Mouse (Mus musculus) adrenal gland, postnatal 25 days (tissue): ENCODE data around the gene Acan. TPM values are rescaled to one million over a fixed set of nuclear protein-coding genes. Genes with fewer than 3 reads are reported as not detected.

Experiments
- DNase-seq: peaks from one replicate; pipeline ENCODE4 v3.0.0; 2021; ENCODE audit warnings: mixed read lengths
- total RNA-seq: library from RNA; stranded (reverse); gene quantifications from 2 replicates; pipeline ENCODE4 v1.2.3, GENCODE M21; 2021

Gene Acan
- total RNA-seq, 1 experiment from 2014 or later = 1.2 TPM

DNA sequence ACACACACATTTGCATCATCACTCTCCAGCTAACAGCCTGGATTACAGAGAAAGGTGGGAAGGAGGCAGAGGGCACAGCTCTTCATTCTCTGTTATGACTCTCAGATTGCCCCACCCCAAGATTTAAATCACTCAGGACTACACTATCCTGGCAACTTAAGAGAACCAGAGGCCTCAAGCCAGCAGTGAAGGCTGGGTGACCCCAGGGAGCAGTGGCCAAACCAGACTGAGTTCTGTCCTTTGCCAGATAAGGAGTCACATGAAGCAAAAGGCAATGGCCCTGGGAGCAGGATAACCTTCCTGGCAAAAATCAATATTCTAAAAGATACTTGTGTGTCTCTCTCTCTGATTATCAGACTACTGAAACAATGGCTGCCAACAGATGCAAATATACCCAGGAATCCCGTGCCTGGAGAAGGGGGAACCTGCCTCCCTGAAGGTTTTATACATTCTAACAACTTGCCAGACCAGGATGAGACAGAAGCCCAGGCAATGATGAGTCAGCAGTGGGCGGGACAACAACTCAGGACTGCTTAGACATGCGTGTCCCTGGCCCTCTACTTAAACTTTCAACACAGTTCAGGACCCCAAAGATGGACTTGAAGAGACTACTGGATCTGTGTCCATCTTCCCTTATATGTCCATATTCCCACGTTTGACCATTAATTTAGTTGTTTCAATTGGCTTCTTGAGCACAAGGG is 86.8 kb downstream of the Acan start:
- no peak for DNase-seq

DNA sequence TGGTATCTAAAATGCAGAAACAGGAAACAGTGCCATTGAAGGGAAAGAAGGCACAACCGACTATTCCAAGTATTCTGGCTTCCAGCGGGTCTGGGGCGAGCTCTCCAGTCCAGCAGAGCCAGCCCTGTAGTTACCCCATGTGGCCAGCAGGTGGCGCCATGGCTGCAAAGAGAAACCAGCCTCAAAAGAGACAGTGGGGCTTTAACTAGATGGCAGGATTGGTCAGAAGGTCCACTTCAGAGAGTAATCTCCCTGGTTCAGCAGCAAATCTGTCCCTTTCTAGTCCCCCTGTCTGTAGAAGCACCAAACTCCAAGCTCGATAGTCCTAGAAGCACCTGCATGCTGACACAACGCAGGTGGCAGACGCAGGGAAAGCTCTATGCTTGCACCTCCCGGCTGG is 87.6 kb downstream of the Acan start:
- peak; percentile 84 for DNase-seq

DNA sequence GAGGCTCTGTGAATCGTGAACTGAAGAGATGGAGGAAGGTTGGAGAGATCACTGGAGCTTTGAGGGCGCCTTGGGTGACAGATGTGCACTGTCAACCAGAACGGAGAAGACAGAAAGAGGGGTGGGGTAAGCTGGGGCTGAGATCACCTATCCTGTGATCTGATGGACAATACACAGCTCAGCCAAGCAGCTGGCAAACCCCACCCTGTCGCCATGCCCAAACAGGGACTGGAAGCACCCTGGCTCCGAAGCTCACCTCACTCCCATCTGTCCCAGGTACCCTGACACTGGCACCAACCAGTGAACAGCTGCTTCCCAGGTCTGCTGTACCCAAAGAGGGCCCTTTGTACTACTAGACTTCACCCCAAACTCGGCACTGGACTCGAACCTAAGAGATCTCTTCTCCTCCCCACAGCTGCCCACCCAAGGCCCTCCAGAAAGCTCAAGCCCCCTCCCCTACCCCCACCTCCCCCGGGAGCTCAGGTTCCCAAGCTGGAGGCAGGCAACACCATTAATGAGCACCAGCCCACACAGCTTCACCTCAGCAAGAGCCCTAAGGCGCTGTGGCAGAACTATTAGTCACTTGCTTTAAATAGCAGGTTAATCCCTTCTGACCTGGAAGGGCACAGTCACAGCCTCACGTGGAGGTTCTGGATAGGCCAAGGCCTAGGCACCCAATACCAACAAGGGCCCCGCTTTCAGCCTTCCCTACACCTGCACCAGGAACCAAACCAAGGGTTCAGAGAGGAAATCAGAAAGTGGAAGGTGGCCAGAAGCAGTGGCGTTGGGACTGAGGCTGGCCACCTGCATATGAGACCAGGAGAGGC is 93.9 kb downstream of the Acan start:
- no peak for DNase-seq

DNA sequence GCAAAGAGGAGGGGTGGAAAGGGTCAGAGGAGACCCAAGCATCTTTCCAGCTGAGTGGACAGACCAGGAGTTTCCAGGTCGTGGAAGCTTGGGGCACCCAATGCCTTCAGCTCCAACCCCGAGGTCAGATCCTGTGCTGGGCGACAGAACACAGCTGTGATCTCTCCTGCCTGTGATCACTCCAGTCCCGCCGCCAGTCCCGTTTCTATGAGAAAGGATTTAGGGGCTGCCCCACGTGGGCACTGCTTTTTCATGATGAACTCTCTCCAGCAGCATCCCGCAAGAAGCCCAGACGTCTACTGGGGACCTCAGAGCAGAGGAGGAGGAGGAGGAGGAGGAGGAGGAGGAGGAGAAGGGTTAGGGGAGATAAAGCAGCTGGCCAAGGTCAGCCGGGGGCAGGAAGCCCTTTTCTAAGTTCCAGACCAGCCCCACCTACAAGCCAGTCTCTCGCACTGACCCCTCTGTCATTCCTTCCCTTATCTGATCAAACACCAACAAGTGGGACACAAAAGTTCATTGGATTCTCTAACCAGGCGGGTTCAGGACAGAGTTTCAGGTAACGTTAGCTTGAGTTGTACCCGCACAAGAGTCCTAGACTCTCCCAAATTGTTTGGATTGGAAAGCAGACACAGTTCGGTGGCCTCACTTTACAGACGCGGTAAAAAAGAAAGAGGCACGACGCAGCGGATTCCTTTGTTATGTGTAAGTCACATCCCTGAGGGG is 94.8 kb downstream of the Acan start:
- DNase-seq = no peak

DNA sequence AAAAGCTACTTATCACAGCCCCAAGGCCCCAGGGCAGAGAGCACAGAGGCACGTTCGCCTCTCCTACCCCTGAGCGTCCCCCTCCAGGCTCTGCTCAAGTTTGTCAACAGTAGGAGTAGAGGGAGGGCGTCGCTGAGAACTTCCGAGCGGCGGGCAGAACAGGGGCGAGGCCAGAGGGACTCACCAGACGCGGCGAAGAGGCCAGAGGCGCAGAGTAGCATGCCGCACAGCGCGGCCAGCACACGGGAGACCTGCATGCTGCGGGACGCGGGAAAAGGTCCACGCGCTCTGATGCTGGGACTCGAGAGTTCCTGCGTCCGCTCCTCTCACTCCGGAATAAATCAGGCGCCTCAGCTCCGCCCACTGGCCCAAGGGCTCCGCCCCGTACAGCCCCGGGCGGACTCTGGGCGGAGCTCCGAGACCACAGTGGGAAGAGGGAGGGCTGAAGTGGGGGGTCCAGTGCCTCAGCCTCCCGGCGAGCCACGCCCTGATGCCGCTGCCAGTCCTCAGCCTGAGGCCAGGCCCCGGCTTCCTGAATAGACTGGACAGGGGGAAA is 95.5 kb downstream of the Acan start, which contains the start of gene Mfge8:
Gene Mfge8, minus strand, starts transcription at position 350 of the 556 bp plus-strand sequence.
- DNase-seq = peak; percentile 92

DNA sequence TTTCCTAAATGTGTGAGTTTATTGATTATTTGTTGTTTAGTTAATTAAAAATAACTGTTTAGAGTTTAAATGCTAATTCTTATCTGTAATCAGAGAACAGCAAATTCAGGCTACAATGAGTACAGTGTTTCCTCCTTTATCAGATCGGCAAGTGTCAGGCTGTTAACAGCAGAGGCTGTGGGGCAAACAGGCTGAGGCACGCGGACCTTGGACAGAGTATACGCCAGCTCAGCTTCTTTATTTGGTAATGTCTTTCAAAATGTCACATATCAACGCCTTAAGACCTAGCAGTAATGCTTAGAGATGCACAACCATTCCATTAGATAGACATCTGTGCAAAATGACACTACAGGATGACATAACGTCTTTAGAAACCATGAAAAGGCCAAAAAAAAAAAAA is 96.2 kb downstream of the Acan start:
- DNase-seq = no peak

DNA sequence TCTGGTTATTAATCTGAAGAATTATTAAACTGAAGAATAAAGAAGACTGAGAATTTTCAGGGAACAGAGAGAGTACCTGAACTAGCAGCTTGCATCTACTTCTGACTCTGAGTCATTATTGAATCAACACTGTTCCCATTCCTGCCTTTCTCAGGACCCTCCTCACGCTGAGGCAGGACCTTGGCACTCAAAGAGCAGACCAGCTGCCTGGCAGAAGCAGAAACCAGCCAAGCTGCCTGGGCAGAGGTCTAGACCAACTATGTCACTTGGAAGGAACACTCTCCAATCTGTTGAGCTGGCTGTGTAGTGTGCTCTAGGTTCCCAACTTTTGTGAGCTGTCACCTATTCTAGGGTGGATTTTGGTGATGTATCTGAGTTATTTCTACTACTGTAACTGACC is 106.1 kb downstream of the Acan start:
- DNase-seq = no peak

Other genes starting within 250 kb of the Acan start
- 17.1 and 17.8 TPM in 2 replicates for gene Det1, start 206.2 kb upstream of the Acan start, total RNA-seq
- gene Aen, start 157.6 kb upstream of the Acan start, total RNA-seq = 36.2 and 36.4 TPM in 2 replicates
- 4.9 and 5.4 TPM in 2 replicates for gene Isg20, start 140.1 kb upstream of the Acan start, total RNA-seq
- gene Hapln3, start 77.5 kb downstream of the Acan start, total RNA-seq = 1.2 and 1.9 TPM in 2 replicates
- gene Mfge8, start 95.6 kb downstream of the Acan start, total RNA-seq = 333 and 334 TPM in 2 replicates
- gene Abhd2, start 219.7 kb downstream of the Acan start, total RNA-seq = 1,323 and 1,340 TPM in 2 replicates